Mouse (Mus musculus): ENCODE results near the gene Cadm1. TPM values are rescaled to one million over a fixed set of nuclear protein-coding genes. Genes with fewer than 3 reads are reported as not detected.

Gene Cadm1
- polyA plus RNA-seq, 1 experiment from 2014 or later, result 7.4 TPM

DNA sequence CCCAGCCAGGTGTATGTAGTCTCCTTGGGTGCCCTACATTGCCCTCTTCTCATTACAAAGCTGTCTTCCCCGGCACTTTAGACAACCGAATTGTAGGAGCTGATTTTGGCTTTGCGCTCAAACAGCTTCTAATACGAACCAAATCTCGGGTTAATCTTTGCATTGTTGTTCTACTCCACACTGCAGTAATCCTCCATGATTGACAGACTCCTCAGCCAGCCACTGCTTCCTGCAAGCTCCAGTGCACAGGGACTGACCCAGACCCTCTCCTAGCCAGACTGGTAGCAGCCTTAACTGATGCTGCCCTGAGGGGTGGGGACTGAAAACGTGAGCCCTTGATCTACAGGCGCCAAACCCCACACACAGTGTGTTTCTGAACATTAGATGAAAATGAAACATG lies 275.7 kb downstream of the Cadm1 start:
- no peak overlapping the region for H3K4me3 ChIP-seq (replicated peaks)
- no peaks in the 10 kb centered on the region for H3K27me3 ChIP-seq
- H3K4me2 ChIP-seq, result no peak overlapping the region
- WGBS (ENCODE audit: insufficient replicate concordance), result 66% methylated on average over 7 of the region's 7 CpGs
- DNase-seq (no peak), ATAC-seq (ENCODE audit: low read depth) (no peak)
- no peaks in the 10 kb centered on the region for H3K36me3 ChIP-seq
- no peak overlapping the region for H3K27ac ChIP-seq
- no peaks in the 10 kb centered on the region for H3K4me1 ChIP-seq (replicated peaks)
- H3K9me3 ChIP-seq (replicated peaks), result no peaks in the 10 kb centered on the region
- no peak overlapping the region for H3K9ac ChIP-seq

GRCm38 (mm10) chr9:47825668-47826067 lies 295.7 kb downstream of the Cadm1 start:
- no peaks in the 10 kb centered on the region for H3K9me3 ChIP-seq (replicated peaks)
- DNase-seq, result no peak
- H3K27ac ChIP-seq, result no peak overlapping the region
- H3K4me2 ChIP-seq, result no peak overlapping the region
- H3K36me3 ChIP-seq, result no peaks in the 10 kb centered on the region
- H3K27me3 ChIP-seq, result no peaks in the 10 kb centered on the region
- no peak for ATAC-seq (ENCODE audit: low read depth)
- no peak overlapping the region for H3K4me3 ChIP-seq (replicated peaks)
- H3K4me1 ChIP-seq (replicated peaks), result no peaks in the 10 kb centered on the region
- 64% methylated on average over 4 of the region's 4 CpGs for WGBS (ENCODE audit: insufficient replicate concordance)
- H3K9ac ChIP-seq, result no peak overlapping the region

DNA sequence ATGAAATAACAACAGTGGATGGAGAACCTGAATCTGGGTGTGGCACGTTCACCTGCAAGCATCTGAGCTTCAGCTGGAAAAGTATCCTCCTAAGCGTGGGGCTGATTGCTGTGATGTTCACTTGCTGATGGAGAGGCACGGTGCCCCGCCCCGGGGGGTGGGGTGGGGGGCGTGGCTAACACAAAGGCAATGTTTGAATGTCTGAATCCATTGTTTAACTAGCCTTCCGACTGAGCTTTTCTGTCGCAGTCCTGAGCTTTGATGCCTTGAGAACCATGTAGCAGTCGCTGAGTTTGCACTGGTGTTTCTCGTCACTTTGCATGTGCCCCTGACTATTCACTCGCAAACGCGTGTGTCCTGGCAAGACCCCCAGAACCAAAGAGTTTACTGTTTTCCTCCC lies 298.8 kb downstream of the Cadm1 start:
- H3K4me2 ChIP-seq, result no peak overlapping the region
- no peaks in the 10 kb centered on the region for H3K4me1 ChIP-seq (replicated peaks)
- no peak for DNase-seq
- no peak for ATAC-seq (ENCODE audit: low read depth)
- H3K36me3 ChIP-seq, result no peaks in the 10 kb centered on the region
- H3K4me3 ChIP-seq (replicated peaks), result no peak overlapping the region
- no peak overlapping the region for H3K27ac ChIP-seq
- H3K27me3 ChIP-seq, result no peaks in the 10 kb centered on the region
- no peaks in the 10 kb centered on the region for H3K9me3 ChIP-seq (replicated peaks)
- 12% methylated on average over 13 of the region's 13 CpGs for WGBS (ENCODE audit: insufficient replicate concordance)
- no peak overlapping the region for H3K9ac ChIP-seq

DNA sequence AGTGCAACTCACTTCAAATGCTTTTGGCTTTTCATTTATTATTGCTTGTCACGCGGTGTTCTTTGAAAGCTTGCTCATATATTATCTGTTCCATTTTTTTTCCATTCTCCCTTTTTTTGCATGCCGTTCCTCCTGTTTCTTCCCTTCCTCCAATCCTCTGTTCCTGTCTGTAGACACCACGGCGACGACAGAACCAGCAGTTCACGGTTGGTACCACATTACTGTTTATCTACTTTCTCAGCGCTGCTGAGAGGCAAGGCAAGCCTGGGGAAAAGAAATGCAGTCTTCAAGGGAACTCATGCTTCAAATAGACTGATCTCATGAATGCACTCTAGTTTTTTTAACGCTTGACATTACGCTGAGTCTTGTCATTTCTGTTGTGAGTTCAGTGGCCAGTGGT lies 299.2 kb downstream of the Cadm1 start:
- Histone ChIP-seq H3K9me3 (replicated peaks) (no peaks in the 10 kb centered on the region), H3K27me3 (no peaks in the 10 kb centered on the region), H3K27ac (no peak overlapping the region), H3K4me1 (replicated peaks) (no peaks in the 10 kb centered on the region), H3K36me3 (no peaks in the 10 kb centered on the region), H3K9ac (no peak overlapping the region), H3K4me2 (no peak overlapping the region), H3K4me3 (replicated peaks) (no peak overlapping the region)
- no peak for ATAC-seq (ENCODE audit: low read depth)
- no peak for DNase-seq
- WGBS (ENCODE audit: insufficient replicate concordance), result 58% methylated on average over 10 of the region's 10 CpGs

DNA sequence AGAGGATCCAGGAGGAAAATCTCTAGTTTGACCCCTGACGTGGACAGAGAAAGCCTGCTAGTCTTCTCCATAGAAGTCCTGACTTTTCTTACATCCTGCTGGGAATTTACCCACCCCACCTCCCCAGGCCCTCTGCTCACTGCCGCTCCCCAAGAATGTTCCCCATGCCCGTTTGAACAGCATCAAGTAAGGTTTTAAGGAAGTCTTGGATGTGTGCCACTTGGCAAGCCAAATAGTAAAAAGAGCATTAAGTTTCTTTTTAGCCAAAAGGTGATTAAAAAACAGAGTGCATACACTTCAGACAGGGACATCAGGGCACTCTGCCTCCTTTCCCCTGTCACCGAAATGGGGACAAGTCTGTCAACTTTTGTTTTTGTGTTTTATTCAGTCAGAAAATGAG lies 299.9 kb downstream of the Cadm1 start:
- H3K4me2 ChIP-seq, result no peak overlapping the region
- 66% methylated on average over 4 of the region's 4 CpGs for WGBS (ENCODE audit: insufficient replicate concordance)
- H3K4me1 ChIP-seq (replicated peaks), result no peaks in the 10 kb centered on the region
- no peaks in the 10 kb centered on the region for H3K9me3 ChIP-seq (replicated peaks)
- no peak overlapping the region for H3K4me3 ChIP-seq (replicated peaks)
- DNase-seq, result no peak
- ATAC-seq (ENCODE audit: low read depth), result no peak
- H3K27me3 ChIP-seq, result no peaks in the 10 kb centered on the region
- no peak overlapping the region for H3K27ac ChIP-seq
- no peaks in the 10 kb centered on the region for H3K36me3 ChIP-seq
- no peak overlapping the region for H3K9ac ChIP-seq

DNA sequence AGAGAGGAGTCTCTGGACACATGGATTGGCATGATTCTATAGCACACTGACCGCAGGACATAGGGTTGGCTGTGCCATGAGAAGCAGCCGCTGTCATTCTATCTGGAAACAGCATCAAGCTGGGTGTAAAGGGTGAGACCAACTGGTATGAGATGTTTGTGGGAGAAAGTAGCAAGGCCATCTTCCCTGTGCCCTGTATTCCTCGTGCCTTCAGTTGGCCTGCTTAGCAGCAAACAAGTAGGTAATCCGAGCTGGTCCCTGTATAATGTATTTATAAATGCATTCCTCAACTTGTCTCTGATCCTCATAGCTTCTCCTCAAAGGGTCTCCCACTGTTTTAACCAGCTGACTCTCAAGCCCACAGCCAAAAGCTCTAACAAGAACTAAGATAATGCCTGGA lies 301.4 kb downstream of the Cadm1 start:
- Histone ChIP-seq H3K4me1 (replicated peaks) (no peaks in the 10 kb centered on the region), H3K4me3 (replicated peaks) (no peak overlapping the region), H3K9ac (no peak overlapping the region), H3K36me3 (no peaks in the 10 kb centered on the region), H3K9me3 (replicated peaks) (no peaks in the 10 kb centered on the region), H3K27ac (no peak overlapping the region), H3K4me2 (no peak overlapping the region), H3K27me3 (no peaks in the 10 kb centered on the region)
- no peak for DNase-seq
- WGBS (ENCODE audit: insufficient replicate concordance), result 59% methylated on average over 4 of the region's 4 CpGs
- no peak for ATAC-seq (ENCODE audit: low read depth)

DNA sequence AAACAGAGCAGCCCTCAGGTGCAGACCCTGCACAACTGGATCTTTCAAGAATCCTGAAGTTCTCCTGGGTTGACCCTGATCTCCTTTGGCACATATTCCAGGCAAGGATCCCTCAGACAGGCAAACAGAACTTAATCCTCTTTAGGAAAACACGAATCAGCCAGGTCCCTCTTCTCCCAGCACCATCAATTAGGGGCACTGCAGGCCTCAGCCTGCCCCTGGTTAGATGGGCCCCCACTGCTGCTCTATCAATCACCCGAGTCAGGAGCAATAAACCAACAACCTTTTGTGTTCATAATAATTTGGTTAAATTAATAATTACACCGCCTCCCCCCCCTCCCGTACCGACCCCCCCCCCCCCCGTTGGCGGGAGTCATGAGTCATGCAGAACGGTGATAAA lies 308.2 kb downstream of the Cadm1 start:
- H3K9me3 ChIP-seq (replicated peaks), result no peaks in the 10 kb centered on the region
- no peaks in the 10 kb centered on the region for H3K36me3 ChIP-seq
- H3K4me3 ChIP-seq (replicated peaks), result no peak overlapping the region
- WGBS (ENCODE audit: insufficient replicate concordance), result 18% methylated on average over 8 of the region's 8 CpGs
- no peak for DNase-seq
- ATAC-seq (ENCODE audit: low read depth), result no peak
- H3K4me2 ChIP-seq, result no peak overlapping the region
- H3K9ac ChIP-seq, result no peak overlapping the region
- no peak overlapping the region for H3K27ac ChIP-seq
- no peaks in the 10 kb centered on the region for H3K27me3 ChIP-seq
- H3K4me1 ChIP-seq (replicated peaks), result no peaks in the 10 kb centered on the region

DNA sequence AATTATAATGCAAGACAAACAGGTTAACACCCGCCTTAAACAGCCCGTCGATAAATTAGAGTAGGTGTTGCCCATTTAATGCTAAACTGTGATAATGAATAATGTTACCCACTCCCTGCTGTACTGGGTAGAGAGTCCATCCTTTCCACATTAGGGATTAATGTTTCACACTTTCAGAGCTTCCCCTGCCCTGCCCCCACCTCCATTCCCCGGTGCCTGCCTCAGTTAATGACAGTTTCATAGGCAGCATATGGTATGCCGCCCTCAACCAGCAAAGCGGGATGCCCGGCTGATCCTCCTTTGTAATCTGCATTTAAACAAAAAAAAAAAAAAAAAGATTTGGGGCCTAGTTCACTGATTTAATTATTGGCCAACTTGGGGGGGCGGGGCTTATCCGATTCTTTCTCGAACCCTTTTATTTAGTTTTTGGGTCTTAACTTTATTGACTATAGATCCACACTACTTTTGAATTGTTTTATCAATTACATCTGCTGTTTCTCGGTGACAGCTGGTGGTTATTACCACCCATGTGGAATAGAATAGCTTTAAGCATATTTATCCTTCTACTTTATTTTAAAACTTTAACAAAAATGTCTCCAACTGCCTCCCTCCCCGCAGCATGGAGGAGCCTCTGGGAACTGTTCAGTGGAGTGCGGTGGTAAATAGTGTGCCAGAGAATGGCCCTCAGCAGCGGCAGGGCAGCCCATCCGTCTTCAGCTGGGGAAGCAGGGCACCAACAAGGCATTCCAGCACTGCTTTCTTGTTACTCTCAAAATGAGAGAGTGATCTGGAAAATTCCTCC lies 309.1 kb downstream of the Cadm1 start:
- H3K4me1 ChIP-seq (replicated peaks), result no peaks in the 10 kb centered on the region
- H3K27ac ChIP-seq, result no peak overlapping the region
- no peak for ATAC-seq (ENCODE audit: low read depth)
- no peaks in the 10 kb centered on the region for H3K27me3 ChIP-seq
- H3K4me2 ChIP-seq, result no peak overlapping the region
- no peaks in the 10 kb centered on the region for H3K36me3 ChIP-seq
- no peak overlapping the region for H3K4me3 ChIP-seq (replicated peaks)
- no peaks in the 10 kb centered on the region for H3K9me3 ChIP-seq (replicated peaks)
- 49% methylated on average over 15 of the region's 15 CpGs for WGBS (ENCODE audit: insufficient replicate concordance)
- H3K9ac ChIP-seq, result no peak overlapping the region
- DNase-seq, result no peak

- H3K27me3 ChIP-seq, result no peaks in the 10 kb centered on the region
- H3K36me3 ChIP-seq, result no peaks in the 10 kb centered on the region
- H3K4me3 ChIP-seq (replicated peaks), result no peak overlapping the region
- H3K4me2 ChIP-seq, result no peak overlapping the region
- WGBS (ENCODE audit: insufficient replicate concordance), result 66% methylated on average over 10 of the region's 10 CpGs
- no peaks in the 10 kb centered on the region for H3K9me3 ChIP-seq (replicated peaks)
- no peak overlapping the region for H3K27ac ChIP-seq
- no peak for ATAC-seq (ENCODE audit: low read depth)
- no peak for DNase-seq
- H3K9ac ChIP-seq, result no peak overlapping the region
- no peaks in the 10 kb centered on the region for H3K4me1 ChIP-seq (replicated peaks)
These were observed 309.7 kb downstream of the Cadm1 start for GRCm38 (mm10) chr9:47839692-47840025.

DNA sequence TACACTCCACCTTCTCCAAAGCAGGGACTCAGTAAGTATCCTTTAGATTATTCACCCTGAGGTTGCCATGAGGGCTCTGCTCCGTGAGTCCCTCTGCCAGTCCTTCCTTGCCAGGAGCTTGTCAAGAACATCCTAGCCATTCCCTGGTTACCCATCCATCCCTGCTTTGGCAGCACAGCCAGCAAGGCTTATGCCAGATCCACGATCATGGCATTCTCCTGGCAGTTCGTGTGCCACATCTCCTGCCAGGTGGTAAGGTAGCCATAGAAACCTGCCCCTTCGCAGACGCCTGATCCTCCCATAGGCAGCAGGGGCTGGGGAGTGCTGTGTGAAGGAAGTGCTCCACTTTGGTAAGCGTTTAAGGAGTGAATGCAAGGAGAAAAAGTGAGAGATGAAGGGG lies 313.4 kb downstream of the Cadm1 start:
- Histone ChIP-seq H3K4me1 (replicated peaks) (no peaks in the 10 kb centered on the region), H3K27me3 (no peaks in the 10 kb centered on the region), H3K9ac (no peak overlapping the region), H3K4me2 (no peak overlapping the region), H3K27ac (no peak overlapping the region), H3K4me3 (replicated peaks) (no peak overlapping the region), H3K9me3 (replicated peaks) (no peaks in the 10 kb centered on the region), H3K36me3 (no peaks in the 10 kb centered on the region)
- DNase-seq (no peak), ATAC-seq (ENCODE audit: low read depth) (no peak)
- 50% methylated on average over 6 of the region's 6 CpGs for WGBS (ENCODE audit: insufficient replicate concordance)

- Histone ChIP-seq H3K9me3 (replicated peaks) (no peaks in the 10 kb centered on the region), H3K4me2 (no peak overlapping the region), H3K27ac (no peak overlapping the region), H3K4me3 (replicated peaks) (no peak overlapping the region), H3K36me3 (no peaks in the 10 kb centered on the region), H3K4me1 (replicated peaks) (no peaks in the 10 kb centered on the region), H3K27me3 (no peaks in the 10 kb centered on the region), H3K9ac (no peak overlapping the region)
- ATAC-seq (ENCODE audit: low read depth) (no peak), DNase-seq (no peak)
- 65% methylated on average over 10 of the region's 10 CpGs for WGBS (ENCODE audit: insufficient replicate concordance)
These were observed 316.3 kb downstream of the Cadm1 start for GRCm38 (mm10) chr9:47846275-47846674.

- no peaks in the 10 kb centered on the region for H3K4me1 ChIP-seq (replicated peaks)
- ATAC-seq (ENCODE audit: low read depth) (no peak), DNase-seq (no peak)
- H3K4me2 ChIP-seq, result no peak overlapping the region
- no peak overlapping the region for H3K4me3 ChIP-seq (replicated peaks)
- H3K9ac ChIP-seq, result no peak overlapping the region
- H3K27ac ChIP-seq, result no peak overlapping the region
- 72% methylated on average over 6 of the region's 6 CpGs for WGBS (ENCODE audit: insufficient replicate concordance)
- H3K27me3 ChIP-seq, result no peaks in the 10 kb centered on the region
- no peaks in the 10 kb centered on the region for H3K36me3 ChIP-seq
- H3K9me3 ChIP-seq (replicated peaks), result no peaks in the 10 kb centered on the region
These were observed 317.0 kb downstream of the Cadm1 start for GRCm38 (mm10) chr9:47846926-47847325.

Data from liver, embryonic 13.5 days (tissue).